Mouse (Mus musculus): ENCODE data around the gene Ccdc177. TPM values are rescaled to one million over a fixed set of nuclear protein-coding genes. Genes with fewer than 3 reads are reported as not detected.

The Ccdc177 gene
- polyA plus RNA-seq, 1 experiment from 2014 or later = 0.06 TPM

- no peaks in the 10 kb centered on the region for H3K36me3 ChIP-seq (ENCODE audit: control insufficient read depth, insufficient read depth, low read length)
- peak overlapping the region; percentile 60 for H3K4me3 ChIP-seq (ENCODE audit: low read length)
- H3K9me3 ChIP-seq (ENCODE audit: control insufficient read depth, low read length) = no peaks in the 10 kb centered on the region
- H3K27me3 ChIP-seq (ENCODE audit: control insufficient read depth, insufficient read depth, low read depth, low read length) = peaks cover 71% of the 10 kb centered on the region
- WGBS = under 1% methylated on average over 102 of the region's 122 CpGs
- peak overlapping the region; percentile 50 for H3K9ac ChIP-seq (ENCODE audit: low read length)
- peak overlapping the region; percentile 99 for H3K4me2 ChIP-seq (ENCODE audit: low read depth, low read length)
- no peak overlapping the region for H3K27ac ChIP-seq (ENCODE audit: low read length)
- peaks cover 18% of the 10 kb centered on the region for H3K4me1 ChIP-seq (replicated peaks; ENCODE audit: control insufficient read depth, insufficient read depth, low read length)
- ATAC-seq (ENCODE audit: low read depth) = peak; percentile 90
Observed at GRCm38 (mm10) chr12:80757751-80758558, 2.5 kb downstream of the Ccdc177 start.

DNA sequence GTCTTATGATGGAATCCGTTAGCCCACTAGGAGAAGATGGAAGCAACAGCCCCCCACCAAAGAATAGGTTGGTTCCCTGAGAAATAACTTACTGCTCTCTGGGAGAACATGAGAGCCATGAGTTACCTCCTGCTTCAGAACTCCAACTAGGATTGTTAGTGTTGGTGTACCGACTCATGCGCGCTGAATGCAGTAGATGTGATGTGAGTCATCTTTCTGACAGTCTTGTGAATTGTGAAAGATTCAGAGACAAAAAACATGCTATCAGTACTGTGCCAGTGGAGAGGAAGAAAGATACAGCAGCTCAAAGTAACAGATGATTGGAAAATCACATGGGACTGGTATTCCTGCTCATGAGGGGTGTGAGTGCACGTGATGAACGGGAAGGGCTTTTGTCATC lies 8.9 kb downstream of the Ccdc177 start:
- no peak for ATAC-seq (ENCODE audit: low read depth)
- Histone ChIP-seq H3K36me3 (ENCODE audit: control insufficient read depth, insufficient read depth, low read length) (no peaks in the 10 kb centered on the region), H3K4me2 (ENCODE audit: low read depth, low read length) (no peak overlapping the region), H3K9ac (ENCODE audit: low read length) (no peak overlapping the region), H3K4me3 (ENCODE audit: low read length) (no peak overlapping the region), H3K4me1 (replicated peaks; ENCODE audit: control insufficient read depth, insufficient read depth, low read length) (no peaks in the 10 kb centered on the region), H3K27me3 (ENCODE audit: control insufficient read depth, insufficient read depth, low read depth, low read length) (peaks cover 17% of the 10 kb centered on the region), H3K9me3 (ENCODE audit: control insufficient read depth, low read length) (no peaks in the 10 kb centered on the region), H3K27ac (ENCODE audit: low read length) (no peak overlapping the region)
- WGBS = 77% methylated on average over 6 of the region's 6 CpGs

- Histone ChIP-seq H3K9me3 (ENCODE audit: control insufficient read depth, low read length) (no peaks in the 10 kb centered on the region), H3K4me2 (ENCODE audit: low read depth, low read length) (no peak overlapping the region), H3K4me1 (replicated peaks; ENCODE audit: control insufficient read depth, insufficient read depth, low read length) (no peaks in the 10 kb centered on the region), H3K4me3 (ENCODE audit: low read length) (no peak overlapping the region), H3K9ac (ENCODE audit: low read length) (no peak overlapping the region), H3K27me3 (ENCODE audit: control insufficient read depth, insufficient read depth, low read depth, low read length) (no peaks in the 10 kb centered on the region), H3K36me3 (ENCODE audit: control insufficient read depth, insufficient read depth, low read length) (no peaks in the 10 kb centered on the region), H3K27ac (ENCODE audit: low read length) (no peak overlapping the region)
- ATAC-seq (ENCODE audit: low read depth) = no peak
- 45% methylated on average over 8 of the region's 8 CpGs for WGBS
Observed at GRCm38 (mm10) chr12:80746031-80746813, 14.3 kb downstream of the Ccdc177 start.

DNA sequence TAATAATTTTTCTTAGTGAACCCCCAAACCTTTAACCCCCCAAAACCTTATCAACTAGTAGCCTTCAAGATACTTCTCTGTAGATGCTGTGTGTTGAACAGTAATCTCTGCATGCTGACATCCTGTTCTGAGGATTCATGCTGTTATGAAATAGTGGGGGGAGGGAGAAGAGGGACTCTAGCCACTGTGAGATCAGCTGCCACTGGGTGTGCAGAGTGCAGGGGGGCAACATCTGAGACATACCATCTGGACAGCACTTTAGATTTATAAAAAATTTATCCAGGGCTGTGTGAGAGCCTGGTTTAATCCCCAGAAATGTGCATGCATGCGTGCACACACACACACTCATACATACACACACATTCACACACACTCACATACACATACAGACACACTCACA lies 15.9 kb downstream of the Ccdc177 start:
- no peaks in the 10 kb centered on the region for H3K36me3 ChIP-seq (ENCODE audit: control insufficient read depth, insufficient read depth, low read length)
- H3K4me2 ChIP-seq (ENCODE audit: low read depth, low read length) = no peak overlapping the region
- H3K9ac ChIP-seq (ENCODE audit: low read length) = no peak overlapping the region
- no peaks in the 10 kb centered on the region for H3K4me1 ChIP-seq (replicated peaks; ENCODE audit: control insufficient read depth, insufficient read depth, low read length)
- no peak overlapping the region for H3K4me3 ChIP-seq (ENCODE audit: low read length)
- 63% methylated on average over 1 of the region's 1 CpGs for WGBS
- ATAC-seq (ENCODE audit: low read depth) = peak; percentile 77
- H3K27me3 ChIP-seq (ENCODE audit: control insufficient read depth, insufficient read depth, low read depth, low read length) = no peaks in the 10 kb centered on the region
- no peaks in the 10 kb centered on the region for H3K9me3 ChIP-seq (ENCODE audit: control insufficient read depth, low read length)
- no peak overlapping the region for H3K27ac ChIP-seq (ENCODE audit: low read length)

DNA sequence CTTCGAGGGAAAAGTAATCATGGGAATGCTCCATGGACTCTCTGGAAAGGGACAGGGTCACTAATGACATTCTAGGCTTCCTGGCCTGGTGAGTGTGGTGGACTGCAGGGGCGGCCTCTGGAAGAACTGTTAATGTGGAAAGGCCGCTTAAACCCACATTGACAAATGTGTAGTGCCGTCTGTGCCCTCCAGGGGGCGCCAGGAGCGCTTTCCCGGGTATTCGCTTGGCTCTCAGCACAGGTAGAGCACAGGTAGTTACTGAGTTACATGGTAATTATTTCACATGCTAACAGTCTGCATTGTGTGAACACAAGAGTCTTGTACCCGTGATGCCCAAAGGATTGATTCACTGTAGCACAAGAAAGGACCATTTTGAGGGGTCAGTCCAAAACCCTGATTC lies 21.0 kb downstream of the Ccdc177 start:
- no peak for ATAC-seq (ENCODE audit: low read depth)
- Histone ChIP-seq H3K4me3 (ENCODE audit: low read length) (no peak overlapping the region), H3K4me1 (replicated peaks; ENCODE audit: control insufficient read depth, insufficient read depth, low read length) (no peaks in the 10 kb centered on the region), H3K9ac (ENCODE audit: low read length) (no peak overlapping the region), H3K36me3 (ENCODE audit: control insufficient read depth, insufficient read depth, low read length) (no peaks in the 10 kb centered on the region), H3K9me3 (ENCODE audit: control insufficient read depth, low read length) (no peaks in the 10 kb centered on the region), H3K4me2 (ENCODE audit: low read depth, low read length) (no peak overlapping the region), H3K27me3 (ENCODE audit: control insufficient read depth, insufficient read depth, low read depth, low read length) (no peaks in the 10 kb centered on the region), H3K27ac (ENCODE audit: low read length) (no peak overlapping the region)
- 25% methylated on average over 9 of the region's 9 CpGs for WGBS

GRCm38 (mm10) chr12:80737283-80737600 lies 23.2 kb downstream of the Ccdc177 start:
- no peaks in the 10 kb centered on the region for H3K4me1 ChIP-seq (replicated peaks; ENCODE audit: control insufficient read depth, insufficient read depth, low read length)
- no peaks in the 10 kb centered on the region for H3K27me3 ChIP-seq (ENCODE audit: control insufficient read depth, insufficient read depth, low read depth, low read length)
- ATAC-seq (ENCODE audit: low read depth) = no peak
- no peak overlapping the region for H3K4me3 ChIP-seq (ENCODE audit: low read length)
- H3K9me3 ChIP-seq (ENCODE audit: control insufficient read depth, low read length) = no peaks in the 10 kb centered on the region
- no peak overlapping the region for H3K27ac ChIP-seq (ENCODE audit: low read length)
- WGBS = 55% methylated on average over 5 of the region's 5 CpGs
- H3K9ac ChIP-seq (ENCODE audit: low read length) = no peak overlapping the region
- H3K36me3 ChIP-seq (ENCODE audit: control insufficient read depth, insufficient read depth, low read length) = no peaks in the 10 kb centered on the region
- H3K4me2 ChIP-seq (ENCODE audit: low read depth, low read length) = no peak overlapping the region

GRCm38 (mm10) chr12:80736464-80737282 lies 23.8 kb downstream of the Ccdc177 start:
- Histone ChIP-seq H3K9ac (ENCODE audit: low read length) (no peak overlapping the region), H3K9me3 (ENCODE audit: control insufficient read depth, low read length) (no peaks in the 10 kb centered on the region), H3K4me1 (replicated peaks; ENCODE audit: control insufficient read depth, insufficient read depth, low read length) (no peaks in the 10 kb centered on the region), H3K36me3 (ENCODE audit: control insufficient read depth, insufficient read depth, low read length) (no peaks in the 10 kb centered on the region), H3K4me2 (ENCODE audit: low read depth, low read length) (no peak overlapping the region), H3K27ac (ENCODE audit: low read length) (no peak overlapping the region), H3K27me3 (ENCODE audit: control insufficient read depth, insufficient read depth, low read depth, low read length) (no peaks in the 10 kb centered on the region), H3K4me3 (ENCODE audit: low read length) (no peak overlapping the region)
- 18% methylated on average over 13 of the region's 13 CpGs for WGBS
- ATAC-seq (ENCODE audit: low read depth) = peak; percentile 47; the same call in 1 of the 2 replicates

- Histone ChIP-seq H3K27ac (ENCODE audit: low read length) (no peak overlapping the region), H3K9me3 (ENCODE audit: control insufficient read depth, low read length) (no peaks in the 10 kb centered on the region), H3K4me1 (replicated peaks; ENCODE audit: control insufficient read depth, insufficient read depth, low read length) (no peaks in the 10 kb centered on the region), H3K4me2 (ENCODE audit: low read depth, low read length) (no peak overlapping the region), H3K9ac (ENCODE audit: low read length) (no peak overlapping the region), H3K36me3 (ENCODE audit: control insufficient read depth, insufficient read depth, low read length) (no peaks in the 10 kb centered on the region), H3K4me3 (ENCODE audit: low read length) (no peak overlapping the region), H3K27me3 (ENCODE audit: control insufficient read depth, insufficient read depth, low read depth, low read length) (no peaks in the 10 kb centered on the region)
- WGBS = 45% methylated on average over 13 of the region's 13 CpGs
- ATAC-seq (ENCODE audit: low read depth) = no peak
Observed at GRCm38 (mm10) chr12:80734526-80735470, 25.7 kb downstream of the Ccdc177 start.
